9 mouse cellular contexts compared by ENCODE assay signal in genomic region chr12:4523208-4523607, GRCm38 (mm10). TPM values are rescaled to one million over a fixed set of nuclear protein-coding genes. Genes with fewer than 3 reads are reported as not detected.
DNase-seq lines count a peak whose midpoint lies in the region; ATAC-seq and TF ChIP-seq lines count a peak whose summit lies in the region.
"Had no signal": no experiment of that assay in that cellular context is flagged by ENCODE, and none has a peak within 500 bp of the region (broad histone marks: within the 10 kb centered on the region; RNA-seq: fewer than 3 reads in every experiment).

No protein-coding gene starts in this region.

- H3K9me3 ChIP-seq in lung, embryonic 14.5 days (ENCODE audit: low read depth, low read length), result no peaks in the 10 kb centered on the region
- H3K9me3 ChIP-seq in forebrain, embryonic 14.5 days (replicated peaks; ENCODE audit: control insufficient read depth, low read length), result no peaks in the 10 kb centered on the region
- no peaks in the 10 kb centered on the region for H3K9me3 ChIP-seq in heart, embryonic 14.5 days (ENCODE audit: control insufficient read depth, low read length)

- DNase-seq in lung, embryonic 14.5 days, result peak; percentile 93
- DNase-seq in lung, postnatal 25 days (ENCODE audit: low spot score), result no peak
- peak; percentile 94 for DNase-seq in forebrain, embryonic 14.5 days (ENCODE audit: low spot score)
- peak; percentile 48 to 59 for DNase-seq in kidney, postnatal 25 days
- peak; percentile 60 for DNase-seq in lung, postnatal 14 days
- DNase-seq in right cerebral cortex, postnatal 25 days, result peak; percentile 49
- DNase-seq in urinary bladder, postnatal 4 days (ENCODE audit: low spot score in 2 of 2), result no peak

- 4% methylated on average over 10 of the region's 10 CpGs for WGBS in lung, embryonic 14.5 days
- WGBS in forebrain, embryonic 14.5 days, result 0% methylated on average over 10 of the region's 10 CpGs
- WGBS in heart, embryonic 14.5 days, result 5% methylated on average over 10 of the region's 10 CpGs

- no peak overlapping the region for H3K4me3 ChIP-seq in lung, embryonic 14.5 days (ENCODE audit: low read depth, low read length)
- no peak overlapping the region for H3K4me3 ChIP-seq in forebrain, embryonic 14.5 days (ENCODE audit: low read depth, low read length)
- peak overlapping the region in 1 of 2 experiments; percentile 8; a peak in 1 of 4 replicates for H3K4me3 ChIP-seq in heart, embryonic 14.5 days (ENCODE audit: control insufficient read depth in 1 of 2, insufficient read depth in 1 of 2, low read depth in 1 of 2, low read length in 2 of 2)

- H3K27ac ChIP-seq in lung, embryonic 14.5 days (ENCODE audit: low read depth), result peak overlapping the region; percentile 68
- H3K27ac ChIP-seq in forebrain, embryonic 14.5 days (ENCODE audit: low read depth, low read length), result peak overlapping the region; percentile 89
- peak overlapping the region; percentile 19 to 39; a peak in 3 of 4 replicates for H3K27ac ChIP-seq in heart, embryonic 14.5 days (replicated peaks in 1 of 2; ENCODE audit: control insufficient read depth in 1 of 2, insufficient read depth in 1 of 2, low read depth in 2 of 2, low read length in 2 of 2)

- no peaks in the 10 kb centered on the region for H3K4me1 ChIP-seq in lung, embryonic 14.5 days (ENCODE audit: insufficient read depth)
- H3K4me1 ChIP-seq in forebrain, embryonic 14.5 days (ENCODE audit: control insufficient read depth, insufficient read depth, low read length), result peaks cover 20% of the 10 kb centered on the region
- H3K4me1 ChIP-seq in heart, embryonic 14.5 days (ENCODE audit: control insufficient read depth in 2 of 2, insufficient read depth in 2 of 2, low read length in 2 of 2), result peaks cover 6 to 21% of the 10 kb centered on the region in 2 experiments

- TF ChIP-seq CTCF in lung, embryonic 14.5 days (IDR thresholded peaks at IDR 0.05; ENCODE audit: low read depth), result no peak

- no peaks in the 10 kb centered on the region for H3K36me3 ChIP-seq in lung, embryonic 14.5 days (ENCODE audit: insufficient read depth)
- no peaks in the 10 kb centered on the region for H3K36me3 ChIP-seq in forebrain, embryonic 14.5 days (ENCODE audit: control insufficient read depth, insufficient read depth, low read length)
- no peaks in the 10 kb centered on the region for H3K36me3 ChIP-seq in heart, embryonic 14.5 days (ENCODE audit: control insufficient read depth, insufficient read depth, low read length)

- H3K9ac ChIP-seq in lung, embryonic 14.5 days, result no peak overlapping the region
- H3K9ac ChIP-seq in forebrain, embryonic 14.5 days (ENCODE audit: low read length), result peak overlapping the region; percentile 38; the same call in 1 of the 2 replicates
- H3K9ac ChIP-seq in heart, embryonic 14.5 days (ENCODE audit: low read length), result peak overlapping the region; percentile 57

- peak overlapping the region; percentile 47 for H3K4me2 ChIP-seq in lung, embryonic 14.5 days
- H3K4me2 ChIP-seq in forebrain, embryonic 14.5 days (ENCODE audit: low read length), result peak overlapping the region; percentile 30
- peak overlapping the region; percentile 56 for H3K4me2 ChIP-seq in heart, embryonic 14.5 days (ENCODE audit: low read length)

- no peaks in the 10 kb centered on the region for H3K27me3 ChIP-seq in lung, embryonic 14.5 days (ENCODE audit: insufficient read depth, low read length)
- H3K27me3 ChIP-seq in forebrain, embryonic 14.5 days (replicated peaks; ENCODE audit: control insufficient read depth, insufficient read depth, low read length), result no peaks in the 10 kb centered on the region
- no peaks in the 10 kb centered on the region for H3K27me3 ChIP-seq in heart, embryonic 14.5 days (ENCODE audit: control insufficient read depth, insufficient read depth, low read length)
- H3K27me3 ChIP-seq: CH12.LX had no signal

- ATAC-seq in lung, embryonic 14.5 days (ENCODE audit: insufficient read depth), result peak; percentile 92
- peak; percentile 92 for ATAC-seq in forebrain, embryonic 14.5 days
- ATAC-seq in heart, embryonic 14.5 days (ENCODE audit: insufficient number of reproducible peaks, insufficient read depth, low FRiP score, low read depth), result no peak

RNA-seq across cellular contexts. Expression of gene Ncoa1, which starts 46.2 kb away (rescaled TPM):
- 11.4 and 13.1 TPM in 2 replicates for polyA plus RNA-seq in lung, embryonic 14.5 days (2014; fragmentation: Nextera tagmentation; extraction: Ambion mirVana)
- polyA plus RNA-seq in forebrain, embryonic 14.5 days (2014; fragmentation: Nextera tagmentation; extraction: Ambion mirVana), result 17.8 and 19.6 TPM in 2 replicates
- polyA plus RNA-seq in heart, embryonic 14.5 days (2014; fragmentation: Nextera tagmentation; extraction: Ambion mirVana), result 14.7 and 14.9 TPM in 2 replicates

Comparison
In these comparisons a context has a peak if more than half of its experiments do, and no peak if none do; other contexts are left out.
1. DNase-seq: peak in lung, embryonic 14.5 days (single experiment), forebrain, embryonic 14.5 days (single experiment), kidney, postnatal 25 days (2 of 2), lung, postnatal 14 days (single experiment) and right cerebral cortex, postnatal 25 days (single experiment); none in lung, postnatal 25 days (single experiment) and urinary bladder, postnatal 4 days (0 of 2).
2. H3K27ac ChIP-seq: peak in every context shown above with its lines; median percentile 89 in forebrain, embryonic 14.5 days; 68 in lung, embryonic 14.5 days; 29 in heart, embryonic 14.5 days.
3. Peak in every context shown above with its lines, with median percentiles within 50 percentile points of each other: H3K4me2 ChIP-seq.